Mouse (Mus musculus): ENCODE measurements around the gene Ppp1r18. TPM values are rescaled to one million over a fixed set of nuclear protein-coding genes. Genes with fewer than 3 reads are reported as not detected.

Ppp1r18 gene
- total RNA-seq, 2 experiments from 2014 or later = 13.4 to 14.0 TPM

Small RNA genes lying within 50 kb of the gene (microRNA-seq; reads per million reads assigned to microRNA genes)
- gene Gm28033 = 0.90 to 1.1 reads per million in 2 experiments
- 0 to 0.23 reads per million in 2 experiments for gene Mir1894

Other genes with a start within 250 kb of the Ppp1r18 start
- not detected for gene Gm9573, start 239.0 kb upstream of the Ppp1r18 start, total RNA-seq (2021)
- gene Mucl3, start 221.9 kb upstream of the Ppp1r18 start, total RNA-seq (2021) = not detected
- gene Vars2, start 198.0 kb upstream of the Ppp1r18 start, total RNA-seq (2021) = 10 to 100 TPM; 34.3 to 34.8 TPM
- 10 to 100 TPM; 23.9 to 25.8 TPM for gene Gtf2h4, start 191.9 kb upstream of the Ppp1r18 start, total RNA-seq (2021)
- gene Ddr1, start 161.0 kb upstream of the Ppp1r18 start, total RNA-seq (2021) = 10 to 100 TPM; 73.6 to 81.0 TPM
- gene Ier3, start 43.9 kb upstream of the Ppp1r18 start, total RNA-seq (2021) = 1 to 10 TPM; 3.8 to 4.2 TPM
- 100 to 1,000 TPM; 139 to 147 TPM for gene Flot1, start 42.4 kb upstream of the Ppp1r18 start, total RNA-seq (2021)
- gene Tubb5, start 27.3 kb upstream of the Ppp1r18 start, total RNA-seq (2021) = 100 to 1,000 TPM; 615 to 684 TPM
- gene Mdc1, start 24.1 kb upstream of the Ppp1r18 start, total RNA-seq (2021) = 10 to 100 TPM; 13.6 to 15.0 TPM
- 1 to 10 TPM; 3.9 to 4.7 TPM for gene Nrm, start 4.3 kb upstream of the Ppp1r18 start, total RNA-seq (2021)
- 10 to 100 TPM; 30.3 to 33.6 TPM for gene Dhx16, start 14.2 kb downstream of the Ppp1r18 start, total RNA-seq (2021)
- 10 to 100 TPM; 61.8 to 71.4 TPM for gene 2310061I04Rik, start 31.8 kb downstream of the Ppp1r18 start, total RNA-seq (2021)
- gene Atat1, start 44.5 kb downstream of the Ppp1r18 start, total RNA-seq (2021) = 10 to 100 TPM; 82.6 to 87.1 TPM
- gene Mrps18b, start 50.8 kb downstream of the Ppp1r18 start, total RNA-seq (2021) = 10 to 100 TPM; 41.2 to 42.7 TPM
- gene Ppp1r10, start 50.8 kb downstream of the Ppp1r18 start, total RNA-seq (2021) = 10 to 100 TPM; 68.3 to 74.5 TPM
- 10 to 100 TPM; 76.7 to 84.5 TPM for gene Abcf1, start 104.2 kb downstream of the Ppp1r18 start, total RNA-seq (2021)
- 100 to 1,000 TPM; 133 to 136 TPM for gene Gnl1, start 114.3 kb downstream of the Ppp1r18 start, total RNA-seq (2021)
- gene Prr3, start 114.6 kb downstream of the Ppp1r18 start, total RNA-seq (2021) = 10 to 100 TPM; 59.7 to 63.8 TPM
- gene H2-T24, start 155.0 kb downstream of the Ppp1r18 start, total RNA-seq (2021) = 1 to 10 TPM; 1.0 to 1.1 TPM
- gene H2-T23, start 167.3 kb downstream of the Ppp1r18 start, total RNA-seq (2021) = 1 to 10 TPM; 3.0 to 3.6 TPM
- gene H2-T22, start 177.2 kb downstream of the Ppp1r18 start, total RNA-seq (2021) = 1 to 10 TPM; 9.1 to 9.2 TPM
- not detected for gene Gm6034, start 177.4 kb downstream of the Ppp1r18 start, total RNA-seq (2021)
- gene Gm11127, start 192.8 kb downstream of the Ppp1r18 start, total RNA-seq (2021) = under 1 TPM; 0.31 to 0.32 TPM

All from layer of hippocampus, postnatal 14 days (tissue).